Mouse (Mus musculus): ENCODE measurements around the gene Pla2g4e.
"Not testable (repeated sequence)": the region's sequence is repeated elsewhere in the genome, so short reads cannot be mapped to it uniquely, and the experiment has no call there.

Gene Pla2g4e

GRCm38 (mm10) chr2:120244679-120245420, at the start of gene Pla2g4e:
Gene Pla2g4e (minus strand): TSS chr2:120245335.
- DNase-seq, result no peak

GRCm38 (mm10) chr2:120291471-120292078, 46.4 kb upstream of the Pla2g4e start:
- peak in 1 of 2 experiments; percentile 9 for DNase-seq

GRCm38 (mm10) chr2:120288995-120289394, 43.9 kb upstream of the Pla2g4e start, which contains the start of gene Pla2g4d:
Gene Pla2g4d (minus strand): TSS chr2:120289197.
- DNase-seq, result peak in 1 of 2 experiments; percentile 17

- DNase-seq, result peak in 1 of 2 experiments; percentile 13
Measured at GRCm38 (mm10) chr2:120288401-120288800, 43.3 kb upstream of the Pla2g4e start.

GRCm38 (mm10) chr2:120285639-120286038, 40.5 kb upstream of the Pla2g4e start:
- DNase-seq, result peak in 1 of 2 experiments; percentile 6

- DNase-seq, result peak in 1 of 2 experiments; percentile 6
Measured at GRCm38 (mm10) chr2:120284705-120285104, 39.6 kb upstream of the Pla2g4e start.

GRCm38 (mm10) chr2:120284094-120284493, 39.0 kb upstream of the Pla2g4e start:
- DNase-seq, result peak in 1 of 2 experiments; percentile 22

GRCm38 (mm10) chr2:120283550-120283949, 38.4 kb upstream of the Pla2g4e start:
- peak in 1 of 2 experiments; percentile 34 for DNase-seq

- peak in 1 of 2 experiments; percentile 17 for DNase-seq
Measured at GRCm38 (mm10) chr2:120281221-120281620, 36.1 kb upstream of the Pla2g4e start.

- peak; percentile 41 to 67 for DNase-seq
Measured at GRCm38 (mm10) chr2:120279961-120280360, 34.8 kb upstream of the Pla2g4e start.

GRCm38 (mm10) chr2:120276951-120277350, 31.8 kb upstream of the Pla2g4e start:
- DNase-seq, result no peak

GRCm38 (mm10) chr2:120268635-120269034, 23.5 kb upstream of the Pla2g4e start:
- DNase-seq, result no peak

GRCm38 (mm10) chr2:120265523-120265922, 20.4 kb upstream of the Pla2g4e start:
- DNase-seq, result no peak

GRCm38 (mm10) chr2:120264858-120265257, 19.7 kb upstream of the Pla2g4e start:
- no peak for DNase-seq

- no peak for DNase-seq
Measured at GRCm38 (mm10) chr2:120262876-120263275, 17.7 kb upstream of the Pla2g4e start.

- no peak for DNase-seq
Measured at GRCm38 (mm10) chr2:120261346-120261745, 16.2 kb upstream of the Pla2g4e start.

- DNase-seq, result no peak
Measured at GRCm38 (mm10) chr2:120256259-120256658, 11.1 kb upstream of the Pla2g4e start.

- DNase-seq, result no peak
Measured at GRCm38 (mm10) chr2:120252644-120253043, 7.5 kb upstream of the Pla2g4e start.

- no peak for DNase-seq
Measured at GRCm38 (mm10) chr2:120245421-120246016, 384 bp upstream of the Pla2g4e start.

- no peak for DNase-seq
Measured at GRCm38 (mm10) chr2:120243995-120244394, 1.1 kb downstream of the Pla2g4e start.

GRCm38 (mm10) chr2:120242791-120243467, 2.2 kb downstream of the Pla2g4e start:
- no peak for DNase-seq

GRCm38 (mm10) chr2:120238733-120239132, 6.4 kb downstream of the Pla2g4e start:
- DNase-seq, result not testable (repeated sequence)

- DNase-seq, result no peak
Measured at GRCm38 (mm10) chr2:120237784-120238183, 7.4 kb downstream of the Pla2g4e start.

All from kidney, postnatal 25 days (tissue).